Mouse (Mus musculus): ENCODE results near the gene Olfr727.

Olfr727 gene

DNA sequence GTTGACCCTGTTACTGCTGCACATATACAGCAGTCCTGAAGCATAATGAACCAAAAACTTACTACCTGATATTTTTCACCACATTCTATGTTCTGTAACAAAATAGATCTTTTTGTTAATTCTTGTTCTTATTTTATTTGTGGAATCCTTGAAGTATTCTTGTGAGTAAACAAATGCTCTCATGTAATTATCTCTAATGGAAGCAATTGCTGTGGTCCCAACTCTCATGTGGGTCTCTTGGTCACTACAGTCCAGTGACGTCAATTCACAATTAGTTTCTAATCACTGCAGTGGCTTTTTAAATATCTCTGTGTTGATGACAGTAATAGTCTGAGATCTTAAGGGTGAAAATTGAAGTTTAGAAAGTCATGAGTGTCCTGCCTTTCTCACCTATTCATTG is at the start of gene Olfr727:
Gene Olfr727, plus strand, starts transcription at position 301 of the 400 bp plus-strand sequence.
- DNase-seq (ENCODE audit: low spot score in 2 of 2): no peak

DNA sequence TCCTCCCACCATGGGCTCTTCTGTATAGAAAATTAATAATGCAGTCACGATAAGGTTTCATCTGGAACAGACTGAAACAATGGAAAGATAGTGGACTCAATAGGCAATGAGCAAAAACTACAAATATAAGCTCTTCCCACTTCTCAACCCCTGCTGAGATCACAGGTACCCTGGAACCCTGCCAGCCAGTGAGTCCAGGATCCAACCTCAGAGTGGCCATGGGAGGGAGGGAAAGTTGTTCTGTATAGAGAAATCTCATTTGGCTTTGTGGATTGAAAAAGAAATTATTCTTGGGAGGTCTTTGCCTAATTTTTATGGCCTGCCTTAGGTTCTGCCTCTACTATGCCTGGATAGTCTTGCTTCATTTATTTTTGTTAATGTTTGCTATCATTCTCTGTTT is 32.1 kb upstream of the Olfr727 start, which contains the start of gene Olfr726:
Gene Olfr726, minus strand, starts transcription at position 101 of the 400 bp plus-strand sequence.
- no peak for DNase-seq (ENCODE audit: low spot score in 2 of 2)

DNA sequence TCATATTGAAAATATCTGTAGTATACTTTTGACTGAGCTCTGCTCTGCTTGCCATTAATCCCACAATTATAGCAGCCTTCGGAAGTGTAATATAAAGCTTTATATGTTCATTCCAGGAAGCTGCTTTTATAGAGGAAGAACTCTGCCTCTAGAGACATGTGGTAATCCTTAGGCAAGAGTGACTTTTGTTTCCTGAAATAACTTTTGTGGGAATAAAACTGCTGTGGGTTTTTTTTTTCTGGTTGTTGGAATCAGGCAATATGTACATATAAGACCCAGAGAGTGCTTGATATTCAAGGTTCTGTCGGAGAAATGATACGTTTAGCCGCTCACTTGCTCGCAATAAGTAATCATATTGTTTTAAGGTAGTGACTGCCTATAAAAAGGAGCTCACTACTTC is 19.6 kb downstream of the Olfr727 start, which contains the start of gene Olfr728:
Gene Olfr728, minus strand, starts transcription at position 101 of the 400 bp plus-strand sequence.
- DNase-seq (ENCODE audit: low spot score in 2 of 2): no peak

DNA sequence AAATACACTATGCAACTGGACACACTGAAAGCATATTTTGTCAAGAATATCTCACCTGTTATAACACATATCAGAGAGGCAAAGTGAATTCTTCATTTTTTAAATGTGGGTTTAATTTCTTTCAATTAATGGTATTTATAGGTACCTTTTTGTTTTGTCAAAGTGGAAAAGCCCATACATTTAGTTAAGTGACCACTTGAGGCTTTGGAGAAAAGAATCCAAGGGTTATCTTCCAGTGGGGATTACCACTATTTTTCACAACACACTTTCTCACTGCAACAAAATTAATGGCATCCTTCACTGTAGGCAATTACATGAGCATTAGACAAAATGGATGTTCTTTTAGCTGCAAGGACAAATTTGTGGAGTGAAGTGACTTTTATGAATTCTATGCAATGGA is 29.8 kb downstream of the Olfr727 start, which contains the start of gene Olfr729:
Gene Olfr729, minus strand, starts transcription at position 101 of the 400 bp plus-strand sequence.
- no peak for DNase-seq (ENCODE audit: low spot score in 2 of 2)
